Mouse (Mus musculus): ENCODE results near the gene Tmcc1. TPM values are rescaled to one million over a fixed set of nuclear protein-coding genes. Genes with fewer than 3 reads are reported as not detected.
"Not testable (repeated sequence)": the region's sequence is repeated elsewhere in the genome, so short reads cannot be mapped to it uniquely, and the experiment has no call there.

The Tmcc1 gene
- polyA plus RNA-seq, 1 experiment from 2014 or later = 33.2 TPM

DNA sequence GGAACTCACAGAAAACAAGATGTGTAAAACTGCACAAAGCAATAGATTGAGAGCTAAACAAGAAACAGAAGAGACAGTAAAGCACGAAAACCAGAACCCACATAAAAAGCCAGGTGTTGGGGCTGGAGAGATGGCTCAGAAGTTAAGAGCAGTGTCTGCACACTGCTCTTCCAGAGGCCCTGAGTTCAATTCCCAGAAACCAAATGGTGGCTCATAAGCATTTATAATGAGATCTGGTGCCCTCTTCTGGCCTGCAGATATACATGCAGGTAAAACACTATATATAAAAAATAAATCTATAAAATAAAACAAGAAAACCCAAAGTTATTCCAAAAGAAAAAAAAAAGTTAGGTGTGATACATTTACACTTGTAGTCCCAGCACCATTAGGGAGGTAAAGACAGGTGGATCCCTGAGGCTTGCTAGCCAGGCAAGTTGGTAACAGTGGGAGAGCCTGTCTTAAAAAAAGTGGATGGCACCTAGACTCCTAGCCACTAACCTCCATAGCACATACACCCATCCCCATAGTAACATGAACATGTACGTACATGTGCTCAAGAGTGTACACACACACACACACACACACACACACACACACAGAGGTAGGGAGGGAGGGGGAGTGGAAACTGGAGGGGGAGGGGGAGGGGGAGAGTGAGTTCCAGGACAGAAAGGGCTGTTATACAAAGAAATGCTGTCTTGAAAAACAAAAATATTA is 54.0 kb downstream of the Tmcc1 start:
- no peak for ATAC-seq (ENCODE audit: low FRiP score)
- WGBS = 64% methylated on average over 2 of the region's 2 CpGs
- Histone ChIP-seq H3K4me3 (replicated peaks) (no peak overlapping the region), H3K9me3 (no peaks in the 10 kb centered on the region), H3K36me3 (replicated peaks) (no peaks in the 10 kb centered on the region), H3K9ac (no peak overlapping the region), H3K27me3 (no peaks in the 10 kb centered on the region), H3K4me1 (peaks cover 4% of the 10 kb centered on the region), H3K27ac (no peak overlapping the region), H3K4me2 (no peak overlapping the region)

DNA sequence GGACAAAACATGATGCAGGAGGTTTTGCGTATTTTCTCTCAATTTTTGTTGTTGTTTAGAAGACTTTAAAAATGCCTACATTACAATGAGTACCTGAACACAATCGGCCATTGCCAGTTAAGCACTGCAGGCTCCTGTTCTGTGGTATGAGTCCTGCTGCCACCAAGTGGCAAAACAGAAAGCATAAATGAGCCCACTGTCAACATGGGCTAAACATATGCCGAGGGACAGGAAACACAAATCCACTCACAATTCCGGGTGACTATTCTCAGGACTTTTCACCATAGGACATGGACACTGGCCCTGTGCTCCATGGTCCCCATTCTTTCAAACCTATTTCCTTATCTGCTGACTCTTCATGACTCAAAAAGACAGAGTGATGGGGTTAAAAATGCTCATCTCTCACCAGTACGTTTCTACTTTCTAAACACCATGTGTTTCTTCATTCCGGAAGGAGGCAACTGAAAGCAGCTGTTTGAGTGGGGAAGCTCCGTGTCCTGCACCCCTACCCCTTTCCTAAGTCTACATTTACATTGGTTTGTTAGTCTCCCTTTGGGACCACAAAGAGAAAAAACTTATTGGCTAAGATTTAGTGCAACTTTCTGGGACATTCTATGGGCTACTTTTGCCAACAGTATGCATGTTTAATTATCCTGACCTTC is 57.2 kb downstream of the Tmcc1 start:
- Histone ChIP-seq H3K4me3 (replicated peaks) (no peak overlapping the region), H3K4me2 (no peak overlapping the region), H3K27ac (no peak overlapping the region), H3K4me1 (peaks cover 4% of the 10 kb centered on the region), H3K9me3 (no peaks in the 10 kb centered on the region), H3K36me3 (replicated peaks) (no peaks in the 10 kb centered on the region), H3K27me3 (no peaks in the 10 kb centered on the region), H3K9ac (no peak overlapping the region)
- ATAC-seq (ENCODE audit: low FRiP score) = no peak
- 63% methylated on average over 7 of the region's 7 CpGs for WGBS

DNA sequence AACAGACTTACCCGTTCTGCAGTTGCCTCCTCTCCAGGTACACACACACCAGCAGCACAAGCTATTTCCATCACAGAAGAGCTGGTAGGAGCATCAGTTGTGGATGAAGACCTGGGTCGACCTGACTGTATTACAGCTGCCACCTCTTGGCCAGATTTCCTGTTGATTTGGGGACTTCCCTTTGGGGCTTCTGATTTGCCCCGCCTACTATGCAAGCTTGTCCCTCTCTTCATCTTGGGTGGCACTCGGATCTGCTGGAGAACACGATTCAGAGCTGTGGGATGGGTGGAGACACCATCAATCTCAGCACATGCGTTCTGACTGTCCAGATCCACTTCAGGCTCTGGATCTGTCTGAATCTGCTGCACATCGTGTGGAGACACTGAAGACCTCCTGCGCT is 59.5 kb downstream of the Tmcc1 start:
- H3K4me3 ChIP-seq (replicated peaks) = no peak overlapping the region
- no peaks in the 10 kb centered on the region for H3K27me3 ChIP-seq
- no peak overlapping the region for H3K9ac ChIP-seq
- H3K9me3 ChIP-seq = no peaks in the 10 kb centered on the region
- no peaks in the 10 kb centered on the region for H3K36me3 ChIP-seq (replicated peaks)
- no peak overlapping the region for H3K27ac ChIP-seq
- no peak for ATAC-seq (ENCODE audit: low FRiP score)
- WGBS = 82% methylated on average over 8 of the region's 8 CpGs
- H3K4me1 ChIP-seq = no peaks in the 10 kb centered on the region
- H3K4me2 ChIP-seq = no peak overlapping the region

DNA sequence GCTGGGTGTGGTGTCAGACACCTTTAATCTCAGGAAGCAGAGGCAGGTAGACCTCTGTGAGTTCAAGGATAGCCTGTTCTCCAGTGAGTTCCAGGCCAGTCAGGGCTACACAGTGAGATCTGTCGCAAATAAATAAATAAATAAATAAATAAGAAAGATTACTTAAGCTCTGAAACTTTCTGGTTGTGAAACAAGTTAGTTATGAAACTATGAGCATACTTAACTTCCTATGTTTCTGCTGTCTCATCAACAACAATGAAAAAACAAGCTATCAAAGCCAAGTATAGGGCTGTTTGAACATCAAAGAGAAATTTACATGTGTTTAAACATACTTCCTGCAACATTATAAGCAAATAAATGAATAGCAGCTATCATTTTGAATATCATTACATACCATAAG is 61.5 kb downstream of the Tmcc1 start:
- H3K4me2 ChIP-seq = no peak overlapping the region
- no peak overlapping the region for H3K27ac ChIP-seq
- 86% methylated on average over 1 of the region's 1 CpGs for WGBS

DNA sequence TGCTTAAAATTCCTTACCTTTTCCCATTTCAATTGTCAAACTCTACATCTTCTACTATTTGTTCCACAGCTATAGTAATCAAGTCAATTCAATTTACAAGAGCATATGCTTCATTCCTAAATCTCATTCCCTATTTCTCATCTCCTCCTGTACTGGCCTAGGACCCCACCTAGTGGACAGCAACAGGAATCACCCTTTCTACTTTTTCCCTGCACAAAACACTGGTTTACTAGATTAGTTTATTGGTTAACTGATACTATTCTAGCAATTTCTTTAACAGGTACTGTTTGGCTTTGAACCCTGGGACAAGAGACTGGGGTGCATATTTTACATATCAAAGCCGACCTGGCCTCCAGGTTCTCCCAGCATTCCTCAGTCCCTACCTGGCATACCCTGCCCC is 64.6 kb downstream of the Tmcc1 start:
- 0% methylated on average over 1 of the region's 1 CpGs for WGBS
- no peak overlapping the region for H3K4me3 ChIP-seq (replicated peaks)

More for the DNA sequence above, 61.5 kb downstream of the Tmcc1 start:
- Histone ChIP-seq H3K9ac (no peak overlapping the region), H3K36me3 (replicated peaks) (no peaks in the 10 kb centered on the region), H3K27me3 (no peaks in the 10 kb centered on the region), H3K9me3 (no peaks in the 10 kb centered on the region), H3K4me1 (no peaks in the 10 kb centered on the region), H3K4me3 (replicated peaks) (no peak overlapping the region)
- ATAC-seq (ENCODE audit: low FRiP score) = no peak

DNA sequence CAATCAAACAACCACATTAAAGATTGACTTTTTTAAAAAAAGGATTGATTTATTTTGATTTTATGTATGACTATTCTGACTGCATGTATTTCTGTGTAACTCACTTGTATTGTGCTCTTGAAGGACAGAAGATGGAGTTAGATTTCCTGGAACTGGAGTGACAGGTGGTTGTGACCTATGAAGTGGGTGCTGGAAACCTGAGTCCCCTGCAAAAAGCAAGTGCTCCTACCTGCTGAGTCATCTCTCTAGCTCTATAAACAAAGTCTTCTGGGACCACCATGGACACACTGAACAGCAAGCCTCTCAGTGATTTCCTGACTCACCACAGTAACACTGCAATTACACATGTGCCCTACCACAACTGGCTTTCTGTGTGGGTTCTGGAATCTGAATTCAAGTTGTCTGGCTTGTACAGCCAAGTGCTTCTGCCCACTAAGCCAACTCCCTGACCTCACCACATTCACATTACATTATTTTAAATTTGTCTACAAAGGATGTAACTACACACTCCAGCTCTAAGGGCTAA is 65.3 kb downstream of the Tmcc1 start:
- H3K4me1 ChIP-seq = peaks cover 6% of the 10 kb centered on the region
- no peaks in the 10 kb centered on the region for H3K9me3 ChIP-seq
- no peak overlapping the region for H3K4me2 ChIP-seq
- H3K4me3 ChIP-seq (replicated peaks) = no peak overlapping the region
- ATAC-seq (ENCODE audit: low FRiP score) = no peak
- H3K9ac ChIP-seq = no peak overlapping the region
- H3K27ac ChIP-seq = no peak overlapping the region
- no peaks in the 10 kb centered on the region for H3K27me3 ChIP-seq
- no peaks in the 10 kb centered on the region for H3K36me3 ChIP-seq (replicated peaks)

More for the DNA sequence above, 64.6 kb downstream of the Tmcc1 start:
- Histone ChIP-seq H3K4me1 (peaks cover 6% of the 10 kb centered on the region), H3K27me3 (no peaks in the 10 kb centered on the region), H3K4me2 (no peak overlapping the region), H3K36me3 (replicated peaks) (no peaks in the 10 kb centered on the region), H3K9me3 (no peaks in the 10 kb centered on the region), H3K27ac (no peak overlapping the region), H3K9ac (no peak overlapping the region)
- ATAC-seq (ENCODE audit: low FRiP score) = no peak

DNA sequence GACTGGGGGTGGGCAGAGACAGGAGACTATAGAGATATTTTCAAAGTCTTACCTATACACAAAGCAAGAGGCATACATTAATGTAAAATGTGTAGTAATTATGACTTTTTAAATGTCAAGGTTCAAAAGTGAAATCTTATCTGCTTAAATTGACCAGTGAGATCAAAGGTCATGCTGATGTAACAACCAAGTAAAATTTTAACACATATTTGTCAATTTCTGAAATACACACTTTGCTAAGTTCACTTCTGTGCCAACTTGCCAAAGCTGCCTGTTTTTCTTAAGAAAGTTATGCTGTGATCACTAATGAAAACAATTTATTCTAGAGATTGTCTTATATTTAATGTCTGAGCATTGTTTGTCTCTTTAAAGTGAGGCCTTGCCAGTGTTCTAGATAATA is 66.7 kb downstream of the Tmcc1 start:
- Histone ChIP-seq H3K4me3 (replicated peaks) (no peak overlapping the region), H3K4me1 (peaks cover 6% of the 10 kb centered on the region), H3K27ac (no peak overlapping the region), H3K9ac (no peak overlapping the region), H3K9me3 (no peaks in the 10 kb centered on the region), H3K27me3 (no peaks in the 10 kb centered on the region), H3K36me3 (replicated peaks) (peaks cover 4% of the 10 kb centered on the region; the same call in 1 of the 2 replicates), H3K4me2 (no peak overlapping the region)
- ATAC-seq (ENCODE audit: low FRiP score) = no peak

DNA sequence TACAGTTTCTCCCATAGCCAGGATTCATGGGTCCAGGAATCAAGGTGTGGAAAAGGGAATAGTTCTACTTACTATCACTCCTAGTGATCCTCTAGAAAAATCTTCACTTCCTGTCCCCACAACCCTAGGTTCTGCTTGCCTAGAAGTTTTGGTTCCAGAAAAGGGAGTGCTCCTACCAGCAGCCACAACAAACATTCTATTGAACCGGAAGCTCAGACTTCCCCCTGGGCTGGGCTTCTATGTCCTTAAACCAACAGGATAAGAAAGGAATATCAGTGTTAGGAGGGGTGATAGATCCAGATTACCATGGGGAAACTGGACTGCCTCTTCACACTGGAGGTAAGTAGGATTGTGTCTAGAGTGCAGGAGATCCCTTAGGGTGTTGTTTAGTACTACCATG is 70.4 kb downstream of the Tmcc1 start:
- Histone ChIP-seq H3K27ac (no peak overlapping the region), H3K9me3 (no peaks in the 10 kb centered on the region), H3K4me3 (replicated peaks) (no peak overlapping the region), H3K36me3 (replicated peaks) (peaks cover 4% of the 10 kb centered on the region; the same call in 1 of the 2 replicates), H3K27me3 (no peaks in the 10 kb centered on the region), H3K9ac (no peak overlapping the region), H3K4me2 (no peak overlapping the region), H3K4me1 (peaks cover 6% of the 10 kb centered on the region)
- no peak for ATAC-seq (ENCODE audit: low FRiP score)
- WGBS = 85% methylated on average over 1 of the region's 1 CpGs

DNA sequence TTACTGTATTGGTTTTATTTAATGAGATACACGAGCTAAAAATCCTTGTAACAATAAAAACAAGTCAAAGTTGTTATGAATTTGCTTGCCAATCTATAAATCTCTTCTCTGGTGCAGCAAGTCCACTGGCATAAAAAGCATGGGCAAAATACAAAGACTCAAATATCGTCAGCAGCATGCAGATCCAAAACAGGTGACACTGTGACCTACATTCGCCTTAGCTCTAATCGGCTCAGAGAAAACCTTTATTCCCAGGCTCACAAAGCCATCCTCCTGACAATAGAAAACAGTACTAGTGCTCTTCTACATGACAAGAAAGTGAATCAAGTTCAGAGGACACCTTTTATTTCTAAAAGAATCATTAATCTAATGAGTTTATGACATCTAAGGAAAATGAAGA is 73.6 kb downstream of the Tmcc1 start:
- ATAC-seq (ENCODE audit: low FRiP score) = no peak
- H3K4me3 ChIP-seq (replicated peaks) = no peak overlapping the region
- no peaks in the 10 kb centered on the region for H3K27me3 ChIP-seq
- no peaks in the 10 kb centered on the region for H3K4me1 ChIP-seq
- no peak overlapping the region for H3K9ac ChIP-seq
- H3K9me3 ChIP-seq = no peaks in the 10 kb centered on the region
- no peak overlapping the region for H3K27ac ChIP-seq
- H3K4me2 ChIP-seq = no peak overlapping the region
- peaks cover 4% of the 10 kb centered on the region; the same call in 1 of the 2 replicates for H3K36me3 ChIP-seq (replicated peaks)
- WGBS = 59% methylated on average over 4 of the region's 4 CpGs

DNA sequence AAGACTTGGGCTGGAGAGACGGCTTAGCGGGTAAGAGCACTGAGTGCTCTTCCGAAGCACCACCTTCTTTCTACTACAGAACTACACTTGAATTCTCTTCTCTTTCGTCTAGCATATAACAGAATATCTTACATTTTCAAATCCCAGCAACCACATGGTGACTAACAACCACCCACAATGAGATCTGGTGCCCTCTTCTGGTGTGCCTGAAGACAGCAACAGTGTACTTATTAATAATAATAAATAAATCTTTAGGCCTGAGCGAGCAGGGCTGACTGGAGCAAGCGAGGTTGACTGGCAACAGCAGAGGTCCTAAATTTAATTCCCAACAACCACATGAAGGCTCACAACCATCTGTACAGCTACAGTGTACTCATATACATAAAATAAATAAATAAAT is 76.7 kb downstream of the Tmcc1 start:
- not testable (repeated sequence) for H3K27me3 ChIP-seq; H3K9me3 ChIP-seq; ATAC-seq (ENCODE audit: low FRiP score); H3K9ac ChIP-seq; H3K4me1 ChIP-seq; H3K4me2 ChIP-seq; H3K36me3 ChIP-seq (replicated peaks); H3K4me3 ChIP-seq (replicated peaks); H3K27ac ChIP-seq
- 92% methylated on average over 6 of the region's 6 CpGs for WGBS

DNA sequence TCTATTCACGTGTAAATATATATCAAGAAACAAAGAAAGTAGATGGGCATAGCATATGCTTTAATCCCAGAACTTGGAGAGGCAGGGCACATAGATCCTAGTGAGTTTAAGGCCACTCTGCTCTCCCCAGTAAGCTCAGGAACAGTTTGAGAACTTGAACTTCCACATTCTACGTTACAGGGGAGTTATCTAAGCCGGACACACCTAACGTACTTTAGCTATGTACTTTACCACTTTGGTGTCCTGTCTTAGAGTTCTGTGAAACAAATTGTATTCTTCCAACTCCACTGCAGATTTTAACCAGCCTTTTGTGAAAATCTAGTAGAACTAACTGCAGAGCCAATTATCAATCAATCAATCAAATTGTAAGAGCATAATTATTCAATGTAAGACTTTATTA is 82.7 kb downstream of the Tmcc1 start:
- no peak overlapping the region for H3K9ac ChIP-seq
- no peaks in the 10 kb centered on the region for H3K9me3 ChIP-seq
- ATAC-seq (ENCODE audit: low FRiP score) = no peak
- H3K36me3 ChIP-seq (replicated peaks) = no peaks in the 10 kb centered on the region
- H3K27ac ChIP-seq = no peak overlapping the region
- WGBS = 87% methylated on average over 4 of the region's 4 CpGs
- no peaks in the 10 kb centered on the region for H3K27me3 ChIP-seq
- H3K4me2 ChIP-seq = no peak overlapping the region
- no peak overlapping the region for H3K4me3 ChIP-seq (replicated peaks)
- peaks cover 21% of the 10 kb centered on the region for H3K4me1 ChIP-seq

DNA sequence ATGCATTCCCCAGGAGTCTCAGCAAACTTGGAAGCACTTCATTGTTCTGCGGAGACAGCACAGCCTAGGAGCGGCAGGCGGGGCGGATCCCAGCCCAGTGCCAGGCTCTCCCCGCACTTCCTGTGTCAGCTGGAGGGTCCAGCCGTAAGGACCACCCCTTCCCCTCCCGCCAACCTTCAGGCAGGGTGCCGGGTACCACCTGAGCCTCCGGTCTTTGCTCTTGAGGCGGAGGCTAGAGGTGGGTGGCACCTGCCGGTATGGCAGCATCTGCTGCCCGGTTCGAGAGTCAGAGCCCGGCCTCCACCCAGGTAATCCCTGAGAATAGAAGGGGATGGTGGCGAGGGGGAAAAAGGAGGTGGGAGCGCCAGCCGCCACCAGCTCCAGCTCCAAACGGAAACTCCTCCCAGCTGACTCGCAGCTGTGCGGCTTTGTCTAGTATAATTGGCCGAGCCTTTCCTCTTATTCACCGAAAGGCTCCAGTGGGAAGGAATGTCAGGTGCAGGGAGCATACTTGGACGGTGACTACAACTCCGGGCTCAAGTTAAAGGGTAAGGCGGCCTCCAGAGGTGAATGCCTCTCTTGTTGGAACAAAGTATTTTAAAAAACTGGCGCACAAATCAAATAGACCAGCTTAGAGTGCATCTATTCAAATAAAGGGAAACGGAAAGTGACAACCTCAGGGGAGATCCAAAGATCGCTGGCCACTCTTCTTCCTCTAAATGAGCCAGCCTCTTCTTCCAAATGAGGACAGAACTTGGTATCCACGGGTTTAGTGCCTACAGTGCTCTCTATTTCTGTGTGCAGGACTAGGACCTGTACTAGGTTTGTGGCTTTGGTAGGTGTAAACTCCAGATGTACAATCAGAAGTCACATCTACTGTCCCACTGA is 85.6 kb downstream of the Tmcc1 start:
- WGBS = under 1% methylated on average over 29 of the region's 29 CpGs
- H3K9me3 ChIP-seq = no peaks in the 10 kb centered on the region

More for the DNA sequence above, 85.6 kb downstream of the Tmcc1 start:
- Histone ChIP-seq H3K4me3 (replicated peaks) (peak overlapping the region; percentile 62), H3K27ac (peak overlapping the region; percentile 88), H3K27me3 (no peaks in the 10 kb centered on the region), H3K9ac (peak overlapping the region; percentile 72), H3K4me1 (peaks cover 30% of the 10 kb centered on the region), H3K4me2 (peak overlapping the region; percentile 88), H3K36me3 (replicated peaks) (no peaks in the 10 kb centered on the region)
- ATAC-seq (ENCODE audit: low FRiP score) = peak; percentile 98
